Mouse (Mus musculus): ENCODE data around the gene Slc35b2. TPM values are rescaled to one million over a fixed set of nuclear protein-coding genes. Genes with fewer than 3 reads are reported as not detected.

Gene Slc35b2
- polyA plus RNA-seq, 1 experiment from 2014 or later = 90.5 TPM

DNA sequence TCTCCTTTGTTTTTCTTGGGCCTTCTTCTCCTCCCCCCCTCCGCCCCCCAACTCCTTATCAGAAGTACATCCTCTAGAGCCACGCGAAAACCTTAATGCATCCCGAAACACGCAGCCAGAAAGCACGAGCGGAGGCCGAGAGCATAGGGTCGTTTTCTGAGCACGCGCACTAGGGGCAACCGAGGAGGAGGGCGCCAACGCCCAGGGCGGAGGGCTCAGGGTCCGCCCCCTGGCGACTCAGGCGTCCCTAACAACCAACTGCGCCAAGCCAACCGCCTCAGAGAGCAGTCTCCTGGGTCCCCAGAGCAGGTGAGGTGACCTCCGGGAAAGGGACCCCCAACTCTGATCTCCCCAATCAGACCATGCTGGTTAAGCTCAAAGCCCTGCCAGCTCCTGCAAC lies 40.4 kb upstream of the Slc35b2 start, which contains the start of gene Tcte1:
Gene Tcte1, plus strand, starts transcription at position 172 of the 400 bp plus-strand sequence.
- H3K27me3 ChIP-seq (ENCODE audit: control insufficient read depth, insufficient read depth, low read length) = no peaks in the 10 kb centered on the region
- peak within 1 kb of the TSS; percentile 35 for H3K4me3 ChIP-seq (ENCODE audit: low read depth, low read length)
- H3K27ac ChIP-seq (replicated peaks; ENCODE audit: low read depth, low read length) = no peak within 1 kb of the TSS
- H3K4me2 ChIP-seq (ENCODE audit: low read depth, severe bottlenecking) = peak within 1 kb of the TSS; percentile 80
- H3K9me3 ChIP-seq (ENCODE audit: control insufficient read depth, low read length) = no peaks in the 10 kb centered on the region
- DNase-seq (ENCODE audit: low spot score) = peak; percentile 83
- 0 out of 2 replicates have a peak, but pooled peaks cover 3% of the 10 kb centered on the region for H3K4me1 ChIP-seq (ENCODE audit: control insufficient read depth, insufficient read depth, low read length)
- peak; percentile 56; the same call in 1 of the 2 replicates for ATAC-seq (ENCODE audit: insufficient number of reproducible peaks, low FRiP score, low TSS enrichment, low read depth)
- under 1% methylated on average over 21 of the region's 21 CpGs for WGBS
- no peaks in the 10 kb centered on the region for H3K36me3 ChIP-seq (ENCODE audit: control insufficient read depth, insufficient read depth, low read length)
- peak within 1 kb of the TSS; percentile 55 for H3K9ac ChIP-seq (ENCODE audit: low read length)

DNA sequence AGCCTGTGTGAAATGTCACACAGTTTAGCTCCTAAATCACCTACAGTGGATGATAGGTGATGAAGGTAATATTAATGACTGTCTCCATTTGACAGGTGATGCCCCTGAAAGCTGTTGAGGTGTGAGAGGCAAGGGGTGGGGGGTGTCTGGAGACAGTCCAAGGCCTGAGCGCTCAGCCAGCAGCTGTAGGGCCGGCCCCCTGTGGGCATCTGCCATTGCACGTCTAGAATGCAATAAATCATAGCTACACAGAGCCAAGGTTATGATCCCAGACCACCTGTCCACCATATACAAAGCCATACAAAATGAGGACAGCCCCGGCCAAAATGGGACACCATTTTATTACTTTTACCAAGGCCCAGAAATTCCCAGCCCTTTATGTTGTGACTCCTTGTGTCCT lies 38.7 kb upstream of the Slc35b2 start:
- no peaks in the 10 kb centered on the region for H3K9me3 ChIP-seq (ENCODE audit: control insufficient read depth, low read length)
- no peak overlapping the region for H3K4me2 ChIP-seq (ENCODE audit: low read depth, severe bottlenecking)
- H3K9ac ChIP-seq (ENCODE audit: low read length) = no peak overlapping the region
- H3K36me3 ChIP-seq (ENCODE audit: control insufficient read depth, insufficient read depth, low read length) = no peaks in the 10 kb centered on the region
- H3K4me1 ChIP-seq (ENCODE audit: control insufficient read depth, insufficient read depth, low read length) = 0 out of 2 replicates have a peak, but pooled peaks cover 3% of the 10 kb centered on the region
- H3K27ac ChIP-seq (replicated peaks; ENCODE audit: low read depth, low read length) = no peak overlapping the region
- no peak for DNase-seq (ENCODE audit: low spot score)
- H3K27me3 ChIP-seq (ENCODE audit: control insufficient read depth, insufficient read depth, low read length) = peaks cover 3% of the 10 kb centered on the region; the same call in 1 of the 2 replicates
- H3K4me3 ChIP-seq (ENCODE audit: low read depth, low read length) = no peak overlapping the region
- WGBS = 43% methylated on average over 4 of the region's 4 CpGs
- ATAC-seq (ENCODE audit: insufficient number of reproducible peaks, low FRiP score, low TSS enrichment, low read depth) = no peak

DNA sequence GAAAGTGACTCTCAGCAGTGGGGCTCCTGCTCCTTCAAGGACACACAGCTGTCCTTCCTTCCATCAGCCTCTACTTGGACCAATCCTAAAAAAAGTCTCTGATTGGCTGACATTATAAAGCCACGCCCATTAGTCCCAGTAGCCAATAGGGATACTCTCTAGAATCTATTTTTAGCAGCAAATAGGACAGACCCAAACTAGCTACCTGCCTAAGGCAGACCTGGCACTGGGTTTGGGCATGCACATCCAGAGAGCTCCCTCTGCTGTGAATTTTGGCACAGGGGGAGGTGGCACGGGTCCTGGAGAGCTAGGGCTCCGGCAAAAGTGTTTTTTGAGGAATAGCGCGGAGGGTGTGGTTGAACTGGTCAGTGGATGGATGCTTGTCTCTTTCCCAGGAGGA lies 37.1 kb upstream of the Slc35b2 start:
- 19% methylated on average over 5 of the region's 5 CpGs for WGBS
- Histone ChIP-seq H3K4me3 (ENCODE audit: low read depth, low read length) (no peak overlapping the region), H3K9ac (ENCODE audit: low read length) (no peak overlapping the region), H3K27ac (replicated peaks; ENCODE audit: low read depth, low read length) (no peak overlapping the region), H3K4me2 (ENCODE audit: low read depth, severe bottlenecking) (no peak overlapping the region), H3K27me3 (ENCODE audit: control insufficient read depth, insufficient read depth, low read length) (peaks cover 8% of the 10 kb centered on the region), H3K4me1 (ENCODE audit: control insufficient read depth, insufficient read depth, low read length) (0 out of 2 replicates have a peak, but pooled peaks cover 3% of the 10 kb centered on the region), H3K36me3 (ENCODE audit: control insufficient read depth, insufficient read depth, low read length) (no peaks in the 10 kb centered on the region), H3K9me3 (ENCODE audit: control insufficient read depth, low read length) (no peaks in the 10 kb centered on the region)
- no peak for DNase-seq (ENCODE audit: low spot score)
- ATAC-seq (ENCODE audit: insufficient number of reproducible peaks, low FRiP score, low TSS enrichment, low read depth) = no peak

DNA sequence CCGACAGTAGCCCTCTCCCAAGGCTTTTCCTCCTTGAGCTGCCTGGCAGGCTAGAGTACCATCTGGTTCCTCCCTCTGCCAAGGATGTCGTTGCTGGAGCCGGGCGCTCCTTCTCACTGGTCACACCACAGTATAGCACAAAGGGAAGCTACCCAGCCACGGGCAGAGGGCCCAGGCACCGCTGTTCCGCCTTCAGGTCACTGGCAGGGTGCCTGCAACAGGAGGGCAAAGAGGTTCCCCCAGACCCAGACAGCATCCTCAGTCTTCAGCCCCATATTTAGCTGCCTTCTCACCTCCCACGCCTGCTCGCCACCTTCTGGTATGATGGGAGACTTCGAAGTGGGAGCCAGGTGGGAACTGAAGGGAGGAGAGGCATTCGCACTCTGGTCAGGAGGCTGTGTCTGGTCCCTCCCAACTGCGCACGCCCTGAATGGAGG lies 33.3 kb upstream of the Slc35b2 start:
- Histone ChIP-seq H3K4me2 (ENCODE audit: low read depth, severe bottlenecking) (no peak overlapping the region), H3K4me1 (ENCODE audit: control insufficient read depth, insufficient read depth, low read length) (no peaks in the 10 kb centered on the region)
- WGBS = 52% methylated on average over 13 of the region's 13 CpGs

DNA sequence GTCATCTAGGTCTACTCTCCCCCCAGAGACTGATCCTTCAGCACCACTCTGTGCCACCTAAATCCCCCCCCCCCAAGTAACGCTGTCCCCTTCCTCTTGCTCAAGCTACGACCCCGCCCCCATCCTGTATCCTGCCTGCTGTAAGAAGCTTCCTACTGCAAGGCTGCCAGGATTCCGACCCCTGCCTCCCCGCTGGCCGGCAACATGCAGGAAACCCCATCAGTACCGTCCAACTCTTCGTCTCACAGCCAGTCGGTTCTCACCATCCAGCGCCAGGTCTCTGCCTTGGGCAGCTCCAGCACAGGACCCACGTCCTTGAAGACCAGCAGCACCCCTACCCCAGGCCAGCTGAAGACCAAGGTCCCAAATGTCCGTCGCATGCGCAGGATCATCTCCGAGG lies 30.8 kb upstream of the Slc35b2 start:
- Histone ChIP-seq H3K9ac (ENCODE audit: low read length) (no peak overlapping the region), H3K4me3 (ENCODE audit: low read depth, low read length) (no peak overlapping the region), H3K4me1 (ENCODE audit: control insufficient read depth, insufficient read depth, low read length) (no peaks in the 10 kb centered on the region), H3K4me2 (ENCODE audit: low read depth, severe bottlenecking) (no peak overlapping the region), H3K27me3 (ENCODE audit: control insufficient read depth, insufficient read depth, low read length) (peaks cover 24% of the 10 kb centered on the region), H3K27ac (replicated peaks; ENCODE audit: low read depth, low read length) (no peak overlapping the region), H3K9me3 (ENCODE audit: control insufficient read depth, low read length) (no peaks in the 10 kb centered on the region; the same call in 1 of the 2 replicates), H3K36me3 (ENCODE audit: control insufficient read depth, insufficient read depth, low read length) (no peaks in the 10 kb centered on the region)
- ATAC-seq (ENCODE audit: insufficient number of reproducible peaks, low FRiP score, low TSS enrichment, low read depth) (no peak), DNase-seq (ENCODE audit: low spot score) (no peak)
- WGBS = 52% methylated on average over 15 of the region's 15 CpGs

More for the DNA sequence above, 33.3 kb upstream of the Slc35b2 start:
- peaks cover 19% of the 10 kb centered on the region for H3K27me3 ChIP-seq (ENCODE audit: control insufficient read depth, insufficient read depth, low read length)
- no peak for DNase-seq (ENCODE audit: low spot score)
- H3K9me3 ChIP-seq (ENCODE audit: control insufficient read depth, low read length) = no peaks in the 10 kb centered on the region; the same call in 1 of the 2 replicates
- H3K36me3 ChIP-seq (ENCODE audit: control insufficient read depth, insufficient read depth, low read length) = no peaks in the 10 kb centered on the region
- no peak overlapping the region for H3K4me3 ChIP-seq (ENCODE audit: low read depth, low read length)
- H3K27ac ChIP-seq (replicated peaks; ENCODE audit: low read depth, low read length) = no peak overlapping the region
- ATAC-seq (ENCODE audit: insufficient number of reproducible peaks, low FRiP score, low TSS enrichment, low read depth) = no peak
- no peak overlapping the region for H3K9ac ChIP-seq (ENCODE audit: low read length)

DNA sequence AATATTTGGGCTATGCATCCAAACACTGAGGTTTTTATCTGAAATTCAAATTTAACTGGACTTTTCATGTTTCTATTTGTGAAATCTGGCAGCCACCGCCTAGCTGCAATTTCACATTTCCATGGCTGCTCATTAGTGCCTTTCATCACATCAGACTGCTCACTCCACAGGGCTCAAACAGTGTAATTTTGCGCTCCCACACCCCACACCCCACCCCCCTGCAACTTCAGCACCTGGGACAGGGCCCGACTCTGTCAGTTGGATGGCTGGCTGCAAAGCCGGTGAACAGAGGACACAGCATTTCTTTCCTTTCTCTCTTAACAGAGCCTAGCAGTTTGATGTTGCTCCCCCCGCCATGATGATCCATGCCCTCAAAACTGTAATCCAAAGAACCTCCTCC lies 27.4 kb upstream of the Slc35b2 start:
- no peaks in the 10 kb centered on the region for H3K4me1 ChIP-seq (ENCODE audit: control insufficient read depth, insufficient read depth, low read length)
- no peak overlapping the region for H3K4me3 ChIP-seq (ENCODE audit: low read depth, low read length)
- H3K27me3 ChIP-seq (ENCODE audit: control insufficient read depth, insufficient read depth, low read length) = peaks cover 16% of the 10 kb centered on the region
- 14% methylated on average over 5 of the region's 5 CpGs for WGBS
- no peaks in the 10 kb centered on the region for H3K36me3 ChIP-seq (ENCODE audit: control insufficient read depth, insufficient read depth, low read length)
- H3K9ac ChIP-seq (ENCODE audit: low read length) = no peak overlapping the region
- ATAC-seq (ENCODE audit: insufficient number of reproducible peaks, low FRiP score, low TSS enrichment, low read depth) = no peak
- H3K4me2 ChIP-seq (ENCODE audit: low read depth, severe bottlenecking) = no peak overlapping the region
- peak; percentile 71 for DNase-seq (ENCODE audit: low spot score)
- no peak overlapping the region for H3K27ac ChIP-seq (replicated peaks; ENCODE audit: low read depth, low read length)
- no peaks in the 10 kb centered on the region; the same call in 1 of the 2 replicates for H3K9me3 ChIP-seq (ENCODE audit: control insufficient read depth, low read length)

DNA sequence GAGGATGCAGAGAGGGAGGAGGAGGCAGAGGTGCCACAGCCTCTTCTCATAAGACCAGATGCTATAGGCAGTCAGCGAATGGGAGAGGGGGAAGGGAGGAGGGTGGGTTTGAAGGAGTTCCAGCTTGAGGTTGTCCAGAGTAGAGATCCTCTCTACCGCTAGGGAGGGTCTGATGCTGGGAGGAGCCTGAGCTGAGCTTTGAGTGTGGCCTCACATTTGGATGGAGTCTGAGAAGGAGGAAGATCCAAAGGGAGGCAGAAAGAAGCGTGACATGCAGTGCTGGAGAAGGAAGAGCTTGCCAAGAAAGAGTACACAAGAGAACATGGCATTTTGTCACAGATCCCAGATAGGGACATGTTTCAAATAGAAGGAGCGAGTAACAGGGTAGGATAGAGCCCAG lies 25.3 kb upstream of the Slc35b2 start:
- WGBS = 72% methylated on average over 4 of the region's 4 CpGs
- H3K9ac ChIP-seq (ENCODE audit: low read length) = no peak overlapping the region
- H3K27me3 ChIP-seq (ENCODE audit: control insufficient read depth, insufficient read depth, low read length) = peaks cover 26% of the 10 kb centered on the region
- H3K36me3 ChIP-seq (ENCODE audit: control insufficient read depth, insufficient read depth, low read length) = no peaks in the 10 kb centered on the region
- no peaks in the 10 kb centered on the region for H3K9me3 ChIP-seq (ENCODE audit: control insufficient read depth, low read length)
- DNase-seq (ENCODE audit: low spot score) (no peak), ATAC-seq (ENCODE audit: insufficient number of reproducible peaks, low FRiP score, low TSS enrichment, low read depth) (no peak)
- H3K27ac ChIP-seq (replicated peaks; ENCODE audit: low read depth, low read length) = no peak overlapping the region
- no peaks in the 10 kb centered on the region for H3K4me1 ChIP-seq (ENCODE audit: control insufficient read depth, insufficient read depth, low read length)
- H3K4me3 ChIP-seq (ENCODE audit: low read depth, low read length) = no peak overlapping the region
- no peak overlapping the region for H3K4me2 ChIP-seq (ENCODE audit: low read depth, severe bottlenecking)

DNA sequence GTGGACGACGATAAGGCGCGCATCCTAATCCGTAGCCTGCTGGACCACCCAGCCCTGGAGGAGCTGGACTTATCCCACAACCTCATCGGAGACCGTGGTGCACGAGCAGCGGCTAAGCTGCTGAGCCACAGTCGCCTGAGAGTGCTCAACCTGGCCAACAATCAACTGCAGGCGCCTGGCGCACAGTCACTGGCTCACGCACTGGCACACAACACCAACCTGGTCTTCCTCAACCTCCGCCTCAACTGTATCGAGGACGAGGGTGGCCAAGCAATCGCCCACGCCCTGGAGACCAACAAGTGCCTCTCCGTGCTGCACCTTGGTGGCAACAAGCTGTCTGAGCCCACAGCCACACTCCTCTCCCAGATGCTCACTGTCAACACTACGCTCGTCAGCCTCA lies 24.0 kb upstream of the Slc35b2 start:
- Histone ChIP-seq H3K27me3 (ENCODE audit: control insufficient read depth, insufficient read depth, low read length) (peaks cover 35% of the 10 kb centered on the region), H3K9ac (ENCODE audit: low read length) (no peak overlapping the region), H3K4me3 (ENCODE audit: low read depth, low read length) (no peak overlapping the region), H3K4me2 (ENCODE audit: low read depth, severe bottlenecking) (no peak overlapping the region), H3K27ac (replicated peaks; ENCODE audit: low read depth, low read length) (no peak overlapping the region), H3K36me3 (ENCODE audit: control insufficient read depth, insufficient read depth, low read length) (no peaks in the 10 kb centered on the region), H3K4me1 (ENCODE audit: control insufficient read depth, insufficient read depth, low read length) (peaks cover 6% of the 10 kb centered on the region), H3K9me3 (ENCODE audit: control insufficient read depth, low read length) (no peaks in the 10 kb centered on the region)
- 81% methylated on average over 21 of the region's 21 CpGs for WGBS
- ATAC-seq (ENCODE audit: insufficient number of reproducible peaks, low FRiP score, low TSS enrichment, low read depth) = no peak
- no peak for DNase-seq (ENCODE audit: low spot score)

DNA sequence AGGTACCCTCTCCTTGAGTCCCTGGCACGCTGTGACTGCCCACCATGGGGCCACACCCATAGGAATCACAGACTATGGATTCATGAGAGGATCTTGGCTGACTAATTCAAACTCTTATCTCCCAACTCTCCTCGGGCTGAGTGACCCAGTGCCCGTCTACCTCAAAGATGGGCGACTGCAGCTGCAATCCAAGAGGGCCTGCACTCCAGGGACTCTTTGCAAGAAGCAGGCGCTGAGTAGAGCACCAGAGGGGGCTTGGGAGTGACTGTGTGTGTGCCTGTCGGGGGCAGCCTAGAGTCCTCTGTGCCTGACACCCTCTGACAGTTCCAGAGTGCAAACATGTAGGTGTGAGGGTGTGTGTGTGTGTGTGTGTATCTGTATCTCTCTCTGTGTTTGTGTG lies 21.5 kb upstream of the Slc35b2 start:
- ATAC-seq (ENCODE audit: insufficient number of reproducible peaks, low FRiP score, low TSS enrichment, low read depth) (no peak), DNase-seq (ENCODE audit: low spot score) (no peak)
- Histone ChIP-seq H3K4me2 (ENCODE audit: low read depth, severe bottlenecking) (no peak overlapping the region), H3K9ac (ENCODE audit: low read length) (no peak overlapping the region), H3K9me3 (ENCODE audit: control insufficient read depth, low read length) (no peaks in the 10 kb centered on the region), H3K27me3 (ENCODE audit: control insufficient read depth, insufficient read depth, low read length) (peaks cover 51% of the 10 kb centered on the region), H3K4me3 (ENCODE audit: low read depth, low read length) (no peak overlapping the region), H3K27ac (replicated peaks; ENCODE audit: low read depth, low read length) (no peak overlapping the region), H3K36me3 (ENCODE audit: control insufficient read depth, insufficient read depth, low read length) (no peaks in the 10 kb centered on the region), H3K4me1 (ENCODE audit: control insufficient read depth, insufficient read depth, low read length) (peaks cover 16% of the 10 kb centered on the region)
- WGBS = 38% methylated on average over 6 of the region's 6 CpGs
